Mouse (Mus musculus): ENCODE data around the gene Saa1. TPM values are rescaled to one million over a fixed set of nuclear protein-coding genes. Genes with fewer than 3 reads are reported as not detected.

Gene Saa1
- total RNA-seq, 4 experiments from 2014 or later, result not detected

GRCm38 (mm10) chr7:46718591-46719270 lies 24.0 kb downstream of the Saa1 start:
- DNase-seq (ENCODE audit: low spot score), result no peak

GRCm38 (mm10) chr7:46716897-46717296 lies 25.9 kb downstream of the Saa1 start:
- peak; percentile 23 for DNase-seq (ENCODE audit: low spot score)

- no peak for DNase-seq (ENCODE audit: low spot score)
Measured at GRCm38 (mm10) chr7:46715600-46715999, 27.2 kb downstream of the Saa1 start, which contains the start of gene Saa3. Saa3 (minus strand) TSS chr7:46715700.

GRCm38 (mm10) chr7:46714518-46714917 lies 28.3 kb downstream of the Saa1 start:
- peak; percentile 50 for DNase-seq (ENCODE audit: low spot score)

GRCm38 (mm10) chr7:46712250-46712649 lies 30.5 kb downstream of the Saa1 start:
- DNase-seq (ENCODE audit: low spot score), result no peak

GRCm38 (mm10) chr7:46710390-46710844 lies 32.4 kb downstream of the Saa1 start, which contains the start of gene Saal1:
Saal1 (minus strand) TSS chr7:46710680.
- peak; percentile 68 for DNase-seq (ENCODE audit: low spot score)

GRCm38 (mm10) chr7:46700521-46701025 lies 42.2 kb downstream of the Saa1 start:
- no peak for DNase-seq (ENCODE audit: low spot score)

- no peak for DNase-seq (ENCODE audit: low spot score)
Measured at GRCm38 (mm10) chr7:46696754-46697153, 46.0 kb downstream of the Saa1 start.

Other genes starting within 250 kb of the Saa1 start
- 1 to 10 TPM; 3.9 to 6.9 (median 5.0) TPM for gene Sergef, start 103.2 kb downstream of the Saa1 start, total RNA-seq (2022)
- not detected for gene Tph1, start 70.4 kb downstream of the Saa1 start, total RNA-seq (2022)
- 1 to 10 TPM; 3.6 to 4.5 (median 3.9) TPM for gene Saal1, start 32.3 kb downstream of the Saa1 start, total RNA-seq (2022)
- 1 to 10 TPM in 2 of 4 experiments, under 1 TPM in 1, not detected in 1; 0.63 to 9.2 (median 2.1) TPM for gene Saa3, start 27.3 kb downstream of the Saa1 start, total RNA-seq (2022)
- gene Saa4, start 10.4 kb downstream of the Saa1 start, total RNA-seq (2022), result not detected
- gene Saa2, start 8.8 kb upstream of the Saa1 start, total RNA-seq (2022), result not detected
- gene Hps5, start 53.1 kb upstream of the Saa1 start, total RNA-seq (2022), result 10 to 100 TPM in 1 of 4 experiments, 1 to 10 TPM in 3; 8.0 to 10.3 (median 9.4) TPM
- 10 to 100 TPM; 13.7 to 18.5 (median 15.9) TPM for gene Gtf2h1, start 53.1 kb upstream of the Saa1 start, total RNA-seq (2022)
- gene Ldha, start 98.5 kb upstream of the Saa1 start, total RNA-seq (2022), result 100 to 1,000 TPM; 719 to 878 (median 816) TPM
- not detected for gene Ldhc, start 118.2 kb upstream of the Saa1 start, total RNA-seq (2022)
- 10 to 100 TPM; 57.8 to 72.1 (median 60.1) TPM for gene Tsg101, start 177.0 kb upstream of the Saa1 start, total RNA-seq (2022)
- 10 to 100 TPM; 10.1 to 14.9 (median 12.7) TPM for gene Uevld, start 215.5 kb upstream of the Saa1 start, total RNA-seq (2022)
- not detected for gene Gm9999, start 240.6 kb upstream of the Saa1 start, total RNA-seq (2022)